Mouse (Mus musculus) cerebellum, postnatal 25 days (tissue): ENCODE measurements at regions not wholly inside any gene's neighbourhood (a gene's known extent, or its start where the extent isn't known, plus 50 kb on each side); places are given as distances from the start of the nearest gene placed in this dataset.
A peak's percentile ranks its signal among the peaks of the same experiment; 100 is the strongest.

ENCODE experiments used
- DNase-seq, 2 experiments: peaks; one replicate each; pipeline ENCODE4 v3.0.0; 2021; ENCODE audit warnings: mixed read lengths in 2 of 2

DNA sequence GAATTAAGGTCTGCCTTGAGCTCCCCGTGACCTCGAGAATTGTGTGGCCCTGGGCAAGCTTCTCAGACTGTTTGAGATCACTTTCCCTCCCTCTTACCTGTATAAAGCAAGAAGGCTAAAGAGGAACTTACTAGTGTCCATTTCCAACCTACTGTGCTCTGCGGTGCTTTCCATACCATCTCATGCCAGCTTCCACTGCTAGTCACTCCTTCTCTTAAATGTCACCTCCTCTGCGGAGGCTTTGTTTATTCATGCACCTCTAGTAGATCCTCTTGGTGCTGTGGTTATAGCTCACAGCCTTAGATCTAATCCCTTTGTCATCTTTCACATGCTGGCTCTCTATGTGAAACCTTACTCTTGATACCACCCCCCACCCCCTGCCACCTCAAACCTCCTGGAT is 2310.3 kb upstream of the Lrrc6 start:
- no peak for DNase-seq

DNA sequence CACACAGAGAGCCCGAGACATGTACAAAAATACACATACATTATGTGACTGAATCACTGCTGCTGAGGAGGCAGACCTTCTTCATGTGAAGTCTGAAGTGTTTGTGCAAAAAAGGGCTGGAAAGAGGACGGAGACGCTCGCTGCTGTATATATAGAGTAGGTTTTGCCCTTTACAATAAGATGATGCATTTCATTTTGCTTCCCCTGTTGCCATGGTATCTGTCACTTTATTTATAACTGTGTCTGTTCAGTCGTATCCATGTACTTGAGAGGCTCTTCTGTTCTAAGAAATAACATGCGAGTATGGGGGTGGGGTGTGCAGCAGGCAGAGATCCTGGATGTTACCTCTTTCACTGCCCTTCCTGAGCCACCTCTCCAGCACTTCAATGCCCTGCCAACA is 2309.9 kb upstream of the Lrrc6 start:
- no peak for DNase-seq

DNA sequence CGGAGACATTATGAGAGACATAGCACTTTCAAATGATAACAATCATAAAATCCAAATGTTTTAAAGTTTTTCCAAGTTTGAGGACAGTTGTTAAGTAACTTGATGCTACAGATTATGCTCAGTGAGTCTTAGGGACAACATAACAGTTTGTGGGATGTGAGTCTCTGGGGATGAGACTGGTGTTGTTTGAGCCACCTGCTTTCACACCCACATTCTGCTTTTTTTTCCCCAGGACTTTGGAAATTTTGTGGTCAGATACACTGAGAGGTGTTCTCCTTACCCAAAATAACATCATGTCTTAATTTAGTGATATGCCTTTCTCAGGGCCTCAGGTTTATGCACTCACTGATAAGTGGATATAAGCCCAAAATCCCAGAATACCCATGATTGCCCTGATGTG is 2307.5 kb upstream of the Lrrc6 start:
- DNase-seq: no peak

DNA sequence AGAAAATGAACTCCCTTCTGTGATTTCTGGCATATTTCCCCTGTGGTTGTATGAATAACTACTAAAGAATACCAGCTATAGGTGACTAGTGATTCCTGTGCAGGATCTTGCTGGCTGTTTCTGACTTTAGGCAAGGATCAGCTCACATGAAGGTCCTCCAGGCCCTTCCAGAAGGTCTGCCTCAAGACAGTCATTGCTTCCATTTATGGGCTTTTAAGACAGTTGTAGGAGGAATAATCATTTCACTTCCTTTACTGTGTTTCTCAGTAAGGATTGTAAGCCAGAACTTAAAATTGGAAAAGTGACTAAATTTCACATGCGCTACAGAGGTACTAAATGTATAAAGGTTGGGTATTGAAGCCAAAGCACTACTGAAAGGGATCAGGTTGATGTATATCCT is 2303.5 kb upstream of the Lrrc6 start:
- no peak for DNase-seq

DNA sequence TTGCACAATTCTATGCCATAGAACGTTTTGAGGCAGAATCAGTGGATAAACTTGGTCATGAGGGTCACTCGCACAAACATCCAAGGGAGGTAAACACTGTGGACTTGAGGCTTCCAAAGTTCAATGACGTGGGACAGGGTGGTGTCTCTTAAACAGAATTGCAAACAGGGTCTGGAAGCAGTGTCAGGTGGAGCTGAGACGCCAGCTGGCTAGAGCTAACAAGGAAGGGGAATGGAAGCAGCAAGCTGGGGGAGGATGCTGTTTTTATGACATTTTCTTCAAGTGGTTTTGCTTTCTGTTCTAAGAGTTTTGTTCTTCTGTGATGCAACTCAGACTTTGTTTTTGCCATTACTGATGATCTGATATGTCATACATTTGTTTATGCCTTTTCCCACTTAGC is 2301.1 kb upstream of the Lrrc6 start:
- no peak for DNase-seq

DNA sequence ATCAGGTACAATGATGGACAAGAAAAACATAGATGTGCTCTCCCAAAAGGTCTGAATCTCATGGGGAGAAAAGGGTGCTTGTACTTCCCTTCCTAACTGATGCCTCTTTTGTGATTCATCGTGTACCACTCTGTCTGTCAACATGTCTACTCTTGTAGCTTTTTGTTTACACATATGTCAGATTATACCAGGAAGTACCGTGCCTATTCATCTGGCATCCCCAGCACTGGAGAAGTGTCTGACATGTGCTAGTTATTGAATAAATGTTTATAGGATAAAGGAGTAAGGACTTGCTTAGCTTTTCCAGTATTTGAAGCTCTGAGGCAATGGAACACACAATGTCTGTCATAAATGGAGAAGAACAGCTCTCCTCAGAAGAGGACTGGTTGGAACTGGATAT is 2296.7 kb upstream of the Lrrc6 start:
- DNase-seq: no peak

DNA sequence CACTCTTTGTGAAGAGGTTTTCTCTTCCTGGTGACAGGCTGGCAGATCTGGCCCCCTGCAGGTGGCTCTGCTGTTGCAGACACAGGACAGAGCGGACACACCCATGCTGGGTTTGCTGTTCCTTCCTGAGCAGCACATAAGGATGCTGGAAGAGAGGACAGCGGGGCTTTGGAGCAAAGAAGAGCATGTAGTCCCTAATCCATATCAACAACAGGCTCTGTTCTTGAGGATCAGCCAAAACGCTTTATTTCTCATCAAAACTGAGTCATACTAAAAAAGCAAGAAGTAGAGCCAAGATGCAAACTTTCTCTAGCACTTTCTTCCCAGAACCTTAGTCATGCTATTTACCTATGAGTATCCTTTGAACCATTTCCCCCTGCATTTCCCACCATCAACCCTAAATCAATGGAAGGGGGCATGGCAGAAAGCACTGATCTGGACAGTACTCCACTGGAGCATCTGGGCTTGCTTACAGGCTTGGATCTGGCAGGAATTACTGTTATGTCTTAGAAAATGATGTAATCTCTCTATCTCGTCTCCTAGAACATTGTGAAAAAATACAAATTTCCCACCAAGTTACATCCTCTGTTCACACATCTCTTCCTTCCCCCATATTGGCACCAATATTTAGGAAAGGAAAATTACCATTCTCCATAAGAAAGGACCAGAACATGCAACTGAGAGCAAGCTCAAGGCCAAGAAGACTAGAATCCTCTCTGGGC is 2294.7 kb upstream of the Lrrc6 start:
- peak in 1 of 2 experiments; percentile 2 for DNase-seq

DNA sequence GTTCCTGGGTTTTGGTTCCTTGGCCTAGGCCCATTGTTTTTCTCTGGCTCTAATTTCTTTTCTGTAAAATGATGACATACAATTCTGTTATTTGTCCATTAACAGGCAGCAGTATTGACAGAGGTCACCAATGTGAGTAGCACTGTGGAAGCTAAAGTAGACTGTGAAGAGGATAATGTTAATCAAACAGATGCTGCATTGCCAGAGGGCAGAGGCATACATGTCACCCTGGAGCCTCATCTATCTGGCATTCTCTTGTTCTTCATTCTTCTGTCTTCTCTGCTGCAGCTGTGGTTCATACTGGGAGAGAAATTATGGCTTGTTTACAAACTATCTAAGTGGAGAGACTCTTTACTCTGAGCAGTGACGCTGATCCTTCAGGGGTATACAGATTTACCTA is 2259.2 kb upstream of the Lrrc6 start:
- no peak for DNase-seq

DNA sequence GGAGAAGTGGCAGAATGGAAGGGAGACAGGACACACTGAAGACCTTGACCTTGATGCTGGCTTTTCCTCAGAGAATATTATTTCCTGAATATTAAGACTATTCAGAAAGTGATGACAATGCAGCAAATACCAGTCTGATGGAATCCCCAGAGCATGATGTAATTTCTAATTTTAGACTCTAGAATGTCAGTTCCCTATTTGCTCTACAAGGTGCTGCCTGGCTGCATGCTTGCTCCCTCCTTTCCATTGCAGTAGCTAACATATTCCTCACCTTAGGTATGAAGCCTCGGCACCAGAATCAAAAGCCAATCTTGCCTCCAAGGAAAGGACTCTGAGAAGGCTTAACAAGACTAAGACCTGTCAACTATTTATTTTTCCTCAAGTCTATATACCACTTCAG is 2254.5 kb upstream of the Lrrc6 start:
- DNase-seq: no peak

DNA sequence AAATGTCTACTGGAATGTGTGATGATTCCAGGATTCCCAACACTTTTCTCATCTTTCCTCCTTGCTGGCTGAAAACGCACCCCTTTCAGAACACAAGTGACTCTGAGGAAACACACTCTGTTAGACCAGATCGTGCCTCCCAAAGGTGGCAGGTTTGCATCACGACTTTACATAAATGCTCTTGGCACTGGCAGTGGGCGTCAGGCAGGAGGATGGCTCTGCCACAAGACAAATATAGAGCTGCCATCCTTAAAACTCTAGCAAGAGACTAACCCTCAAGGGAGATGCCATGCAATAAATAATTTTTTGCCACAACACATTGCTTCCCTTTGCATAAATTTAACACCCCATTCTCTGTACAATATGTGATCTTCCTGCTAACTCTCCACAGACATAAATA is 2254.1 kb upstream of the Lrrc6 start:
- no peak for DNase-seq

DNA sequence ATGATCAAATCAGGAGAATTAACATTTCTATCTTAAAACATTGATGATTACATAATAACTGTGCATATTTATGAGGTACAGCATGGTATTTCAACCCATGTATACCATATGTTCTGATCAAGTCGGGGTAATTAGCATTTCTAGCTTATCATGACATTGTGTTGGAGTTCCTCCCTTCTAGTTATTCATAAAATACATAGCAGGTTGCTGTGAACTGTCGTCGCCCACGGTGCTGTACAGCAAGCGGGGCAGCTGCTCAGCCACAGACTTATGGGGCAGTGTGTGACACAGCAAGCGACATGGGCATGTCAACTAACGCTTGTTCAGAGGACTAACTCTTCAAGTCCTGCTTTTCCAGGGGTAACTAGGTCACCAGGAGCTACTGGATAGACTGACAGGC is 2238.6 kb upstream of the Lrrc6 start:
- DNase-seq: no peak

DNA sequence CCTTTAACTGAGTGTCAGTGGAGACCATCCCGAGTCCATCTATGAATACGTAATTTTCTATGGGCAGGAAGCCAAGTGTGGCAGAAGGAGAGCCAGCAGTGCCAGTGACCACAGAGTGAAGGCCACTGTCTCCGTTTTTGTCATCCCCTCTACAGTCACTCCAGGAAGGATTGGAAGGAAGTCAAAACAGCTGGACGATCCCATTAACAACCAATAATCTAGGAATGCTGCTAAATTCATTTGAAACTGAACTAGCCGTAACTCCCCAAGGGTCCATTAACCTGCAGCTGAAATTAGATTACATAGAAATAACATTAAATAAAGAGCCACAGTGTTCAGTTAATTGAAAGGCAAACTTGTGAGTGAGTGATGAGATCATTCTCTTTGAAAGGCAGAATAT is 2220.5 kb upstream of the Lrrc6 start:
- DNase-seq: no peak

DNA sequence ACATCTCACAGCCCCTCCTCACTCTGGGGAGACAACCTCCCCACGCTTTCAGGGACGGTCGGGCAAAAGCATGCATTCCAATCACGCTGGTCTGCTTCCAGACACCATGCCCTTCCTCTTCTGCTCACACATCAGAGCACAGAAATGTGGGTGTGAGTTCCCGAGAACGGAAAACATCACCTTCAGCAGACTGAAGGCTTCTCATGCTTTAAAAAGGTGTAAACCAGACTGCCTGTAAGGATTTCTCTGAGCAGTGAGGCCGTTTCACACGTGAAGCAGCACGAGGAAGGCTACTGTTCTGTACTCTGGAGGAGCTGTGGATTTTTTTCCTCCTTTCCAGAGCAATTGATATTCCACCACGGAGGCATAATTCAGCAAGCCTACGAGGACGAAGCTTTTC is 2218.8 kb upstream of the Lrrc6 start:
- DNase-seq: no peak

DNA sequence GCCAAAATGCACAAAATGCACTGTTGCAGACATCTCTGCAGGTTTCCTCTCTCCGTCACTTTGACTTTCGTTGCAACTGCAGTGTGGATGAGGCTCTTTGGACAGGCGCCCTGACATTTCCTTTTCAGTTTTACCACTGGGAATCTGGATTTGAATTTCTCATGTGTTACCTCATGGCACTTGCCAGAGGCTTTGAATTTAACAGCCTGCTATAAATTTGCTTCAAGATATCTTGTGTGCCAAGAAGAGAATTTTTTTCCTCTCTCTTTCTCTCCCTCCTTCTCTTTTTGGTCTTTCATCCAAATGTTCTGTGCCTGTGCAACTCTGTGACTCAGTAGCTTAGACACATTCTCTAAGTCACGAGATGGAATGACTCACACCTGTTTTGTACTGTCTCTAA is 2213.6 kb upstream of the Lrrc6 start:
- no peak for DNase-seq

DNA sequence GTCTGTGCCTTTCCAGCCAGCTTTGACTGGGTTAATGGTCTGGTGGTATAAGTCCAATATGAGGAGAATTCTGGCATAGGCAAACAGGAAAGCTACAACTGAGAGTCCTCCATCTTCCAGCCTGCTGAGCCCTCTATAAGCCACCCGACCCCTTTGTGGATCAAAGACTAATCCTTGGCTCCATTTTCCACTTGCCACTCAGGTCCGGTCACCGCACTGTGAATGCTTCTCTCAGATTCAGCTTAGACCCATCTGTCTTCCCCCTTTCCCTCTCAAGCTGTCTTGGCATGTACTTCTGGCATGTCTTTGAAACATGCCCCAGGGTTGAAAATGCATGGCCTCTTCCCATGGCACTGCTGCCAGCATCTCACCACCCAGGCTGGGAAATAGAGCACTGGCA is 2206.6 kb upstream of the Lrrc6 start:
- no peak for DNase-seq

DNA sequence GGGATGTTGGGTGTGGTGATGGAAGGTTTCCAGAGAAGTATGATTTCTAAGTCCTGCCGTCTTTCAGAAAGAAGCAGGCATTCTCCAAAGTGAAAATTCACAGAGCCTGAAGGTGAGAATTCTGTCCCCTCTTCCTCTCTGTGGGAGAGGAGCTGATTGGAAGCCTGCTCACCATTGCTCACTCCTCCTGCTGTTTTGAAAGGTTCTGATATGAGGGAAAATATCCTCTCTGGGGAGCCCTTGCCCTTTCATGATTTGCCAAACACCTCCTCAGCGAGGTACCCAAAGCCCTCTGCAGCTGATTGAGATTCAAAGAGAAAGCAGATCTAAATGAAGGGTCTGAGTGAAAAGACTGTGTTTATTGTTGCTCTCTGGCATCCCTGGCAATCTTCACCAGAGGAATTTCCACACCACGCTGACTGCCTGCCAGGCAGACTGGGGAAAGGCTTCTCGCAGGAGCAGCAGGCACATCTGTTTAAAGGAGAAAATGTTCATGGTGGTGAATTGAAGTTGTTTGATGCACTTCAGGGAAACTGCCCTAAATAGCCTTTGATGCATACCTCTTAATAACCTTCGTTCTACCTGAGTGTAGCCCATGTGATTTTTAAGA is 2194.4 kb upstream of the Lrrc6 start:
- no peak for DNase-seq

DNA sequence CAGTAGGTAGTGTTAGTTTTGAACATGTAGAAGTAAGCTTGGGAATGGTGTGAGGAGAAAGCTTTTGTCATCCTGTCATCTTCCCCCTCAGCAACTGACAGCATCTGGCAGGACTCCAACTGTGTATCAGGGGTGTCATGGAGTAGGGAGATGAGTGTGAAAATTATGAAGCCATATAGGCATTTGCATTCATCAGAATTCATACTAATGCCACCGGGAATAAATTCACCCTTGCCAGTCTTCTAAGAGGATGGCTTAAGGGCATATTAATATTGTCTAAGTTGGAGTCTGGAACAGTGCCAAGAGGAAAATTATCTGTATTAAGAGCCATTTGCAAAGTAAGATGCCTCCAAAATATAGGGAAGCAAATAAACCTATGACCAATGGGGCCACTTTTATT is 2166.8 kb upstream of the Lrrc6 start:
- no peak for DNase-seq

DNA sequence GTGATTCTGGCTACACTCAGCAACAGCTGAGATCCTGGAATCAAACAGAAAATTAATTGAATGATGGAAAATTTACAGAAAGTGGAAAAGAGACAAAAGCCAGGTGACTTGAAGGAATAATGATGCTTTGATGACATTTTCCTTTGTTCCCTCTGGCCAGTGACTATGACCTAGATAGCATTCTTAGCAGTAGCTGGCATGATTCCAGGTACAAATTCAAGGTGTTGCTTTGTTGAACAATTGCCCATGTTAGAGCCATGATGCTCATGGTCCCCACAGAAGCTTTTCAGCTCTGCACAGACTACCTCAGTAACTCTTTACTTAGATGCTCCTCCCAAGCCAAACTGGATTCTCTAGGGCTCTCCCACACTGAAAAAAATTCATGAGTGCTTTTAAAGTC is 2164.6 kb upstream of the Lrrc6 start:
- peak; percentile 6 to 41 for DNase-seq

DNA sequence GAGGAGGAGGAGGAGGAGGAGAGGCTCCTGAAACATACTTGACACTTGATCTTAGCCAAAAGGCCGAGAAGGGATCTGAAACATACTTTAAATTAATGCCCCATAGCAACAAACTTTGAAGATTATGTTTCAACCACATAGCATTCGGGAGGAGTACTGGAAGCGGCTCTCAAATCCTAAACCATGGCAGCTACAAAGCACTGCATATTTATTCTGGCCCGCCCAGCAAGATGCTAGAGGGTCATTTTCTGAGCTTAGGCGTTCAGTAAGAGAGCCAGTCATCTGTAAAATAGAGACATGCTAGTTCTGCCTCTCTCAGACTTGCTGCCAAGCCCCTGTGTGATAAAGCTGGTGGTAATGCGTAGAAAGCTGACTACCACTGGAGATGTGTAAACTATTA is 2156.0 kb upstream of the Lrrc6 start:
- no peak for DNase-seq

DNA sequence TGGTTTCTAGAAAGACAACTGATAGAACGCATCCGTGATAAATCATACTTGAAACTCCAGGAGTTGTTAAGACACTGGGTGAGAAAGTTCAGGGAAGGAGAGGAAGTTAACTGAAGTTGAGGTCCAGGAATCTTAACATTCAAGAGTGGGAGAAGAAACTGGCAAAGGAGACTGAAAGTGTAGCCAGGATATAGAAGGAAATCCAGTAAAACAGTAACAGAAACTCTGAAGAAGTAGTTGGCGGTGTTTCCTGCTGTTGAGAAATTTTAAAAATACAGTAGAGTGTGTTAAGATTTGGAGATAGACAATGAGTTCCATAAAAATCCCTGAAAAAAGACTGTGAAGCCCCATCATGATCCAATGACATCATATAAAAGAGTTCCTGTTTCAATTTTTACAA is 2154.3 kb upstream of the Lrrc6 start:
- DNase-seq: no peak

DNA sequence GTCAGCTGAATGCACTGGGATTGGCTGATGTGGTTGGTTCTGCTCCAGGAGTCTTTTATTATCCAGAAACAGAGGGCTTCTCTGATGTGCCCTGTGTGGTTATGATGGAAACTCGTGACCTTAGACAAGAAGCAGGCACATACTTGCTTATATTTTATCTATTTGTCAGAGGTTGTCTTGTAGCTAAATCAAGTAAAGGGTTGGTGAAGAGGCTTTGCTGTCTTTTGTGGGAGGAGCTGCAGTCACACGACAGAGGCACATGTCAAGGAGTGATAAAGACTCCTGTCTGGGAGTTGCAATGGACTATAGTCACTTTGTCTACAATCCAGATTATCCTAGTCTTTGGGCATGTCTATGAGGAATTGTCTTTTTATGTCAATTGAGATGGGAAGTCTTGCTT is 2149.9 kb upstream of the Lrrc6 start:
- no peak for DNase-seq

DNA sequence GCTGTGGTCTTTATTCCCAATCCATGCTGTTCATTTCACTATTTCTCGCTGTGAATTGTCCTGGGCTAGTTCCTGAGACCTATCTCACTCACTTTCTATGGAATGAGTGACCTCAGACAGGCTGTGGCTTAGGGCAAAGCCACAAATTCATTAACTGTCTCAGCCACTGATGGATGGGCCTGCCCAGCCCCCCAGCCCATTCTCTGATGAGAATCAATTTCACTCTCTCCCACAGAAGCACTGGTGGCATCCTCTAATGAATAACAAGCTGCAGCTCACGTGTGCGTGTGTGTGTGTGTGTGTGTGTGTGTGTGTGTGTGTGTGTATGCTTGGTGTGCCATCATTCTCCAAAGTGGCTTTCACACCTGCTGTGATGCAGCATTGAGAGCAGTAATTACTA is 2149.3 kb upstream of the Lrrc6 start:
- DNase-seq: no peak

DNA sequence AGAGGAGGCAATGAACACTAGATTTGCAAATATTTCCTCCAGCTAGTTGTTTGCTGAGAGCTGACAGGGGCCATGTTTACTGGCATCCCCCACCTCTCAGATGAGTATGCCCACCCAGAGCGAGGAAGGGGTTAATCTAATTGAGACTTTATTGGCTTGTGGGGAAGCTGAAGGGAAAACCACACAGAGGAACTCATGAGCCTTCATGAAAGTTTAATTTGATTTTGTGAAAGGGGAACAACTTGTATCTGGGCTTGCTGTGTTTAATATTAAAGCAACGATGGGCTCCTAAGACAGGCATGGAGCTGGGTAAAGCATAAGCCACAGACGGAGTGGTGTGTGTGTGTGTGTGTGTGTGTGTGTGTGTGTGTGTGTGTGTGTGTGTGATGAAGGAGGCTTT is 2146.2 kb upstream of the Lrrc6 start:
- no peak for DNase-seq

DNA sequence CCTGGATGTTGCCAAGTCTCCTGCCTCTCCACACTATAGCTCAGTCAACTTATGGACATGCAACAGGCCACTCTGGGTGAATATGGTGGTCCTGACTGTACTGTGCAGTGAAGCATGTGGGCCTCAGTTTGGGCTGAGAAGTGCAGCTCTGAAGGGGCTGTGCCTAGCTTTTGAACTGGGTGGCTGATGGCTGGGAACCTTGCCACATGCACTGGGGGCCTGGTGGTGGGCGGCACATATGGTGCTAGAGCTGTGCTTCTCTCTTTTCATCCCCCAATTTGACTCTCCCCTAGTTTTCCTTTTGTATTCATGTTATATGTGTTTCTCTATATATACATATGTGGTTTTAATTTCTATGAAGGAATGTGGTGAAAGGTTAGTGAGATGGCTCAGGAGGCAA is 2144.2 kb upstream of the Lrrc6 start:
- DNase-seq: no peak

DNA sequence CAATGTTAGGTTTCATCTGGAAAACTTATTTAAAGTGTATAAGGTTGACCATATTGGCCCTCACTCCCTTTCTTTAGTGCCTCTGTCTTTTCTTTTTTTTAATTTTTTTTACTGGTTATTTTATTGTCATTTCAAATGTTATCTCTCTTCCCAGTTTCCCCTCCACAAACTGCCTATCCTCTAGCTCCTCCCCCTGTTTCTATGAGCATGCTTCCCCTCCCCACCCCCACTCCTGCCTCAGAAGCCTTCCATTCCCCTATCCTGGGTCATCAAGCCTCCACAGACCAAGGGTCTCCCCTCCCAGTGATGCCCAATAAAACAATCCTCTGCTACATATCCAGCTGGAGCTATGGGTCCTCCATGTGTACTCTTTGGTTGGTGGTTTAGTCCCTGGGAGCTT is 2134.9 kb upstream of the Lrrc6 start:
- no peak for DNase-seq
